Mouse (Mus musculus): ENCODE results near the gene Cks1brt. TPM values are rescaled to one million over a fixed set of nuclear protein-coding genes. Genes with fewer than 3 reads are reported as not detected.
A peak's percentile ranks its signal among the peaks of the same experiment; 100 is the strongest.

The Cks1brt gene
- polyA plus RNA-seq, 1 experiment from 2014 or later: not detected

DNA sequence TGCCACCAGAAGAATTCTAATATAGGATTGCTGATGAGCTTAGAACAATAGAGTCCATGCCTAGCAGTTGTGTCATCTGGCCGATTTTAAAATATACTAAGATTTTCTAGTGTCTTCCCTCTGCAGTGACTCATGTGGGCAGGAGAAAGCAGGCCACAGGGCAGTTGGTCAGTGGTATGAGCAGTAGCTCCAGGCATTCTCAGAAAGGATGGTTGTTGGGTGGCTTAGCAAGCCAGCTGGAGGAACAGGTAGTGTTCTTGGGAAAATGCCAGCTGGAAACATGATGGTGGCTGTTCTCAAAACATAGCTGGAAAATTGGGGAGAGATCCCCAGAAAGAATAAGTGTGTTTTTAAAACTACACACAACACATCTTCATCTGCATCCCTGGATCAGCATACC, 40.6 kb downstream of the Cks1brt start:
- Histone ChIP-seq H3K4me3 (no peak overlapping the region), H3K27me3 (ENCODE audit: low read depth, poor library complexity, severe bottlenecking) (no peaks in the 10 kb centered on the region), H3K27ac (no peak overlapping the region), H3K9me3 (replicated peaks) (no peaks in the 10 kb centered on the region), H3K36me3 (no peaks in the 10 kb centered on the region), H3K4me1 (no peaks in the 10 kb centered on the region)
- 92% methylated on average over 1 of the region's 1 CpGs for WGBS
- DNase-seq (ENCODE audit: low spot score): no peak

DNA sequence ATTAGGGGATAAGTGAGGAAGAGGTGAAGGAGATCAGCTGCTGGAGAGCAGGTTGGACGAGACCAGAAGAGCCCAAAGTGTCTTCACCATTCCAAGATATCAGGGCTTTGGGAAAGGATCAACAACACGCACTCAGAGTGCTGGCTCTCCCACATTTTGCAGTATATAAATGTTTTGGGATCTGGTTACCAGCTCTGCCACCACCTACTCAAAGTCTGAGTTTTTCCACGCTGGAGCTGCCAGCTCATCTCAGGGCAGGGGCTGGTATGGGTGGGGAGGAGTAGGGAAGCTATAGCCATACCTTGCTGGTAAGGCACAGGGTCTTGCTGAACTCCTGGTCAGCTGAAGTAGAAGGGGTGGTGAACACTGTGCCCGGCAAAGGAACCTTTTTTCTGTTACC, 68.5 kb downstream of the Cks1brt start:
- no peak for DNase-seq (ENCODE audit: low spot score)
- H3K4me3 ChIP-seq: no peak overlapping the region
- no peak overlapping the region for H3K27ac ChIP-seq
- WGBS: 81% methylated on average over 4 of the region's 4 CpGs
- H3K9me3 ChIP-seq (replicated peaks): no peaks in the 10 kb centered on the region
- H3K36me3 ChIP-seq: no peaks in the 10 kb centered on the region
- H3K27me3 ChIP-seq (ENCODE audit: low read depth, poor library complexity, severe bottlenecking): no peaks in the 10 kb centered on the region
- no peaks in the 10 kb centered on the region for H3K4me1 ChIP-seq

DNA sequence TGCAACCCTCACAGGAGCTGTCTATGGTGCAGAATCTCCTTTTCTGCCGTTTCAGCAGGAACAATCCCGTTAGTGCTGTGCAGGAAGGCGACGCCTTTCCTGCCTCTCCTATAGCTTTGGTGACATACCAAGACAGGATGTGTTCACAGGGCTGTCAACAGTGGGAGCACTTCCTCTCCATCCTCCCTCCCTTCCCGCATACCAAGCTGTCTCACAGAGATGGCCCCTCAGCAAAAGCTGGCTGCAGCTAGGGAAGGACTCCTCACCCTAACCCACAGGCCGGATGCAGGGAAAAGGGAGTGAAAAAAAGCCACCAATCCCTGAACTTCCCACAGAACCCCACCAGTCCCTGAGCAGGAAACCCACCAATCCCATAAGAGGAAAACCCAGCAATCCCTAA, 69.3 kb downstream of the Cks1brt start:
- H3K27ac ChIP-seq: no peak overlapping the region
- no peaks in the 10 kb centered on the region for H3K9me3 ChIP-seq (replicated peaks)
- no peak for DNase-seq (ENCODE audit: low spot score)
- H3K4me3 ChIP-seq: no peak overlapping the region
- no peaks in the 10 kb centered on the region for H3K36me3 ChIP-seq
- no peaks in the 10 kb centered on the region for H3K4me1 ChIP-seq
- WGBS: 58% methylated on average over 6 of the region's 6 CpGs
- H3K27me3 ChIP-seq (ENCODE audit: low read depth, poor library complexity, severe bottlenecking): no peaks in the 10 kb centered on the region

Small RNA genes within 50 kb of the gene (microRNA-seq; reads per million reads assigned to microRNA genes)
- gene Gm23388: 17.9 reads per million, percentile 27 among the genes with 10 or more reads in this experiment

Other genes with a start within 250 kb of the Cks1brt start
- 14.0 and 18.7 TPM in 2 replicates for gene Klf1, start 250.0 kb upstream of the Cks1brt start, polyA plus RNA-seq (2016; fragmentation: Nextera tagmentation; extraction: Ambion mirVana)
- 6.4 and 8.2 TPM in 2 replicates for gene Dnase2a, start 243.4 kb upstream of the Cks1brt start, polyA plus RNA-seq (2016; fragmentation: Nextera tagmentation; extraction: Ambion mirVana)
- 0.09 and 0.16 TPM in 2 replicates for gene Mast1, start 214.6 kb upstream of the Cks1brt start, polyA plus RNA-seq (2016; fragmentation: Nextera tagmentation; extraction: Ambion mirVana)
- 0.44 and 0.58 TPM in 2 replicates for gene Rtbdn, start 204.9 kb upstream of the Cks1brt start, polyA plus RNA-seq (2016; fragmentation: Nextera tagmentation; extraction: Ambion mirVana)
- not detected in 2 replicates for gene Gm49661, start 182.5 kb upstream of the Cks1brt start, polyA plus RNA-seq (2016; fragmentation: Nextera tagmentation; extraction: Ambion mirVana)
- 1,175 and 1,260 TPM in 2 replicates for gene Prdx2, start 182.3 kb upstream of the Cks1brt start, polyA plus RNA-seq (2016; fragmentation: Nextera tagmentation; extraction: Ambion mirVana)
- gene Rnaseh2a, start 182.2 kb upstream of the Cks1brt start, polyA plus RNA-seq (2016; fragmentation: Nextera tagmentation; extraction: Ambion mirVana): 156 and 168 TPM in 2 replicates
- 9.9 and 14.4 TPM in 2 replicates for gene Junb, start 173.2 kb upstream of the Cks1brt start, polyA plus RNA-seq (2016; fragmentation: Nextera tagmentation; extraction: Ambion mirVana)
- 16.0 and 19.1 TPM in 2 replicates for gene Hook2, start 161.3 kb upstream of the Cks1brt start, polyA plus RNA-seq (2016; fragmentation: Nextera tagmentation; extraction: Ambion mirVana)
- not detected in 2 replicates for gene Best2, start 137.4 kb upstream of the Cks1brt start, polyA plus RNA-seq (2016; fragmentation: Nextera tagmentation; extraction: Ambion mirVana)
- gene Asna1, start 126.6 kb upstream of the Cks1brt start, polyA plus RNA-seq (2016; fragmentation: Nextera tagmentation; extraction: Ambion mirVana): 161 and 163 TPM in 2 replicates
- gene Trir, start 125.1 kb upstream of the Cks1brt start, polyA plus RNA-seq (2016; fragmentation: Nextera tagmentation; extraction: Ambion mirVana): 138 and 157 TPM in 2 replicates
- gene Tnpo2, start 115.0 kb upstream of the Cks1brt start, polyA plus RNA-seq (2016; fragmentation: Nextera tagmentation; extraction: Ambion mirVana): 28.1 and 28.4 TPM in 2 replicates
- 19.9 and 23.1 TPM in 2 replicates for gene Fbxw9, start 91.9 kb upstream of the Cks1brt start, polyA plus RNA-seq (2016; fragmentation: Nextera tagmentation; extraction: Ambion mirVana)
- gene Gm5741, start 83.9 kb upstream of the Cks1brt start, polyA plus RNA-seq (2016; fragmentation: Nextera tagmentation; extraction: Ambion mirVana): 0.79 TPM in 1 of 2 replicates, not detected in the other
- 70.2 and 79.0 TPM in 2 replicates for gene Dhps, start 80.2 kb upstream of the Cks1brt start, polyA plus RNA-seq (2016; fragmentation: Nextera tagmentation; extraction: Ambion mirVana)
- gene Wdr83os, start 71.2 kb upstream of the Cks1brt start, polyA plus RNA-seq (2016; fragmentation: Nextera tagmentation; extraction: Ambion mirVana): 109 and 116 TPM in 2 replicates
- gene Wdr83, start 70.6 kb upstream of the Cks1brt start, polyA plus RNA-seq (2016; fragmentation: Nextera tagmentation; extraction: Ambion mirVana): 62.5 and 66.4 TPM in 2 replicates
- 22.4 and 25.2 TPM in 2 replicates for gene Man2b1, start 68.7 kb upstream of the Cks1brt start, polyA plus RNA-seq (2016; fragmentation: Nextera tagmentation; extraction: Ambion mirVana)
- 1.1 and 1.9 TPM in 2 replicates for gene Zfp791, start 28.8 kb upstream of the Cks1brt start, polyA plus RNA-seq (2016; fragmentation: Nextera tagmentation; extraction: Ambion mirVana)
- gene Olfr371, start 74.1 kb downstream of the Cks1brt start, polyA plus RNA-seq (2016; fragmentation: Nextera tagmentation; extraction: Ambion mirVana): not detected in 2 replicates
- gene Orc6, start 147.7 kb downstream of the Cks1brt start, polyA plus RNA-seq (2016; fragmentation: Nextera tagmentation; extraction: Ambion mirVana): 156 and 158 TPM in 2 replicates
- 128 and 137 TPM in 2 replicates for gene Vps35, start 147.9 kb downstream of the Cks1brt start, polyA plus RNA-seq (2016; fragmentation: Nextera tagmentation; extraction: Ambion mirVana)
- 0.93 TPM in 2 replicates for gene Mylk3, start 234.4 kb downstream of the Cks1brt start, polyA plus RNA-seq (2016; fragmentation: Nextera tagmentation; extraction: Ambion mirVana)